Mouse (Mus musculus): Measurements from ENCODE around the gene Gm10666. TPM values are rescaled to one million over a fixed set of nuclear protein-coding genes. Genes with fewer than 3 reads are reported as not detected.
"Not testable (repeated sequence)": the region's sequence is repeated elsewhere in the genome, so short reads cannot be mapped to it uniquely, and the experiment has no call there.

The Gm10666 gene
- not detected in 2 replicates for polyA plus RNA-seq (2015; fragmentation: Nextera tagmentation; extraction: Ambion mirVana)

DNA sequence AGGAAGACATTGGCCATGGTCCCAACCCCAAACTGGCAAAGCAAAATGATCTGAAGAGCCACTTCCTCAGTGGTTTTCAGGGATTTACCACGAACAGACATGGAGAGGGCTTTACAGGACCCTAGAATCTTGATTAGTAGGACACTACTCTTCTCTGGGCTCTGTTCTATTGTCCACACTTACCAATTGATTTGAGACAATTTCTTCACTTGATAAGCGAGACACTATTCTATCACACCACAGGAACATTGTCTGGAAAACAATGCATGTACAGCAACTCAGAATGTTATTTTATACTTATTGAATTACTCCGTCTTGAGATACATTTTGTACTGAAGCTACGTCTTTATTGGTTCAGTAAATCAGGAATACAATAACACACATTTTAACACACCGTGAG, at the start of gene Gm10666:
TSS of gene Gm10666 (minus strand) at position 101 of the 400 bp plus-strand sequence.
- not testable (repeated sequence) for H3K4me2 ChIP-seq; H3K4me3 ChIP-seq; H3K9me3 ChIP-seq; H3K36me3 ChIP-seq; ATAC-seq (ENCODE audit: insufficient number of reproducible peaks, insufficient read depth, low FRiP score, low TSS enrichment, low read depth); H3K27ac ChIP-seq; H3K27me3 ChIP-seq; H3K4me1 ChIP-seq; H3K9ac ChIP-seq
- no CpG with 5 or more reads among the region's 5 CpGs for WGBS

- not testable (repeated sequence) for H3K36me3 ChIP-seq; H3K27ac ChIP-seq; H3K4me3 ChIP-seq; H3K9ac ChIP-seq; H3K9me3 ChIP-seq; H3K4me1 ChIP-seq; H3K4me2 ChIP-seq; H3K27me3 ChIP-seq; ATAC-seq (ENCODE audit: insufficient number of reproducible peaks, insufficient read depth, low FRiP score, low TSS enrichment, low read depth)
- WGBS, result no CpG with 5 or more reads among the region's 3 CpGs
Measured at GRCm38 (mm10) chr7:22163935-22164334, 29.4 kb upstream of the Gm10666 start, which contains the start of gene Vmn1r142. TSS of gene Vmn1r142 (minus strand) at chr7:22164035.

DNA sequence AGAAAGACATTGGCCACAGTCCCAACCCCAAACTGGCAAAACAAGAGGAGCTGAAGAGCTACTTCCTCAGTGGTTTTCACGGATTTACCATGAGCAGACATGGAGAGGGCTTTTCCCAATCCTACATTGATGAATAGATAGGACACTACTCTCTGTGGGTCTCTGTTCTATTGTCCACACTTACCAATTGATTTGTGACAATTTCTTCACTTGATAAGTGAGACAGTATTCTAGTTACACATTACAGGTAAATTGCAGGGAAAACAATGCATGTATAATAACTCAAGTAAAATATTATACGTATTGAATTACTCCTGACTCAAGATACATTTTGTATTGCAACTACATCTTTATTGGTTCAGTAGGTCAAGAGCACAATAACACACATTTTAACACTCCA, 16.4 kb downstream of the Gm10666 start, which contains the start of gene Gm16451:
TSS of gene Gm16451 (minus strand) at position 101 of the 400 bp plus-strand sequence.
- not testable (repeated sequence) for H3K9me3 ChIP-seq; H3K4me1 ChIP-seq; H3K4me2 ChIP-seq; H3K36me3 ChIP-seq; H3K4me3 ChIP-seq; ATAC-seq (ENCODE audit: insufficient number of reproducible peaks, insufficient read depth, low FRiP score, low TSS enrichment, low read depth); H3K27ac ChIP-seq; H3K27me3 ChIP-seq; H3K9ac ChIP-seq
- WGBS, result no CpG with 5 or more reads among the region's 2 CpGs

Other genes starting within 250 kb of the Gm10666 start
- not detected in 2 replicates for gene Gm5891, start 213.4 kb downstream of the Gm10666 start, polyA plus RNA-seq (2015; fragmentation: Nextera tagmentation; extraction: Ambion mirVana)
- not detected in 2 replicates for gene Vmn1r137, start 140.2 kb downstream of the Gm10666 start, polyA plus RNA-seq (2015; fragmentation: Nextera tagmentation; extraction: Ambion mirVana)
- not detected in 2 replicates for gene Vmn1r138, start 105.8 kb downstream of the Gm10666 start, polyA plus RNA-seq (2015; fragmentation: Nextera tagmentation; extraction: Ambion mirVana)
- not detected in 2 replicates for gene Gm6176, start 78.4 kb downstream of the Gm10666 start, polyA plus RNA-seq (2015; fragmentation: Nextera tagmentation; extraction: Ambion mirVana)
- gene Vmn1r139, start 65.7 kb downstream of the Gm10666 start, polyA plus RNA-seq (2015; fragmentation: Nextera tagmentation; extraction: Ambion mirVana), result not detected in 2 replicates
- gene Gm16451, start 16.5 kb downstream of the Gm10666 start, polyA plus RNA-seq (2015; fragmentation: Nextera tagmentation; extraction: Ambion mirVana), result not detected in 2 replicates
- gene Vmn1r142, start 29.3 kb upstream of the Gm10666 start, polyA plus RNA-seq (2015; fragmentation: Nextera tagmentation; extraction: Ambion mirVana), result not detected in 2 replicates
- gene Vmn1r143, start 54.6 kb upstream of the Gm10666 start, polyA plus RNA-seq (2015; fragmentation: Nextera tagmentation; extraction: Ambion mirVana), result not detected in 2 replicates
- not detected in 2 replicates for gene Gm8653, start 66.5 kb upstream of the Gm10666 start, polyA plus RNA-seq (2015; fragmentation: Nextera tagmentation; extraction: Ambion mirVana)
- gene Gm8453, start 94.7 kb upstream of the Gm10666 start, polyA plus RNA-seq (2015; fragmentation: Nextera tagmentation; extraction: Ambion mirVana), result not detected in 2 replicates
- gene Gm4187, start 195.0 kb upstream of the Gm10666 start, polyA plus RNA-seq (2015; fragmentation: Nextera tagmentation; extraction: Ambion mirVana), result not detected in 2 replicates
- not detected in 2 replicates for gene Gm8660, start 236.3 kb upstream of the Gm10666 start, polyA plus RNA-seq (2015; fragmentation: Nextera tagmentation; extraction: Ambion mirVana)